Mouse (Mus musculus) skeletal muscle tissue, adult 2 months (tissue): Measurements from ENCODE around the gene Asah2.
A peak's percentile ranks its signal among the peaks of the same experiment; 100 is the strongest.
"Not testable (repeated sequence)": the region's sequence is repeated elsewhere in the genome, so short reads cannot be mapped to it uniquely, and the experiment has no call there.

Source experiments
- DNase-seq: peaks from one replicate; pipeline ENCODE4 v3.0.0-alpha.2; 2012; ENCODE audit warnings: low read depth, low spot score

Asah2 gene

GRCm38 (mm10) chr19:32102976-32103300 lies 5.1 kb downstream of the Asah2 start:
- no peak for DNase-seq

GRCm38 (mm10) chr19:32102294-32102975 lies 5.6 kb downstream of the Asah2 start:
- no peak for DNase-seq

GRCm38 (mm10) chr19:32098582-32098981 lies 9.4 kb downstream of the Asah2 start:
- no peak for DNase-seq

- DNase-seq, result no peak
Measured at GRCm38 (mm10) chr19:32092358-32092757, 15.7 kb downstream of the Asah2 start.

- no peak for DNase-seq
Measured at GRCm38 (mm10) chr19:32090804-32091203, 17.2 kb downstream of the Asah2 start.

- no peak for DNase-seq
Measured at GRCm38 (mm10) chr19:32088570-32088969, 19.4 kb downstream of the Asah2 start.

GRCm38 (mm10) chr19:32087736-32088470 lies 20.1 kb downstream of the Asah2 start:
- no peak for DNase-seq

DNA sequence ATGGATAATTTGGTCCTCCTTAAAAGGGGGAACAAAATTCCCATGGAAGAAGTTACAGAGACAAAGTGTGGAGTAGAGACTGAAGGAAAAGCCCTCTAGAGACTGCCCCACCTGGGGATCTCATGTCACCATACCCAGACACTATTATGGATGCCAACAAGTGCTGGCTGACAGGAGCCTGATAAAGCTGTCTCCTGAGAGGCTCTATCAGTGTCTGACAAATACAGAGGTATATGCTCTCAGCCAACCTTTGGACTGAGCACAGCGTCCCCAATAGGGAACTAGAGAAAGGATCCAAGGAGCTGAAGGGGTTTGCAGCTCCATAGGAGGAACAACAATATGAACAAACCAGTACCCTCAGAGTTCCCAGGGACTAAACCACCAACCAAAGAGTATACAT lies 23.2 kb downstream of the Asah2 start:
- not testable (repeated sequence) for DNase-seq

- DNase-seq, result no peak
Measured at GRCm38 (mm10) chr19:32070340-32070739, 37.7 kb downstream of the Asah2 start.

- no peak for DNase-seq
Measured at GRCm38 (mm10) chr19:32069598-32069997, 38.4 kb downstream of the Asah2 start.

DNA sequence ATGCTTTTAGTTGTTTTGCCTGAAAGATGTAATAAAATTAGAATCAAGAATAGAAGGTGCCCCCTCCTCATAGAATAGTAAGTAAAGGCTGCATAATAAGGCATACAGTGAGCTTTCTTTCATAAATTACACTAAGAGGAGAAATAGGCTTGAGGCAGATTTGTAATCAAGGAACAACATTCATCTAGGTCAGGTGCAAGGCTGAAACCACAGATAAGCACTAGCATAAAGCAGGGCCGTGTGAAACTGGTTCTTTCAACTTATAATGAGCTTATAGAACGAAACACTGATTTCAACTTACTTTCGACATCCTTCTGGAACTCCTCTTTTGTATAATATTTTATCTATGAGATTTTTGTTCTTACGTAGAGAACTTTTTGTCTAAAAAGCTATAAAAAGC lies 40.3 kb downstream of the Asah2 start:
- no peak for DNase-seq

GRCm38 (mm10) chr19:32061294-32061693 lies 46.7 kb downstream of the Asah2 start:
- no peak for DNase-seq

- DNase-seq, result no peak
Measured at GRCm38 (mm10) chr19:32056252-32056651, 51.8 kb downstream of the Asah2 start.

GRCm38 (mm10) chr19:32055725-32056124 lies 52.3 kb downstream of the Asah2 start:
- DNase-seq, result no peak

- DNase-seq, result no peak
Measured at GRCm38 (mm10) chr19:32051251-32051650, 56.8 kb downstream of the Asah2 start.

GRCm38 (mm10) chr19:32032881-32033280 lies 75.1 kb downstream of the Asah2 start:
- DNase-seq, result no peak

DNA sequence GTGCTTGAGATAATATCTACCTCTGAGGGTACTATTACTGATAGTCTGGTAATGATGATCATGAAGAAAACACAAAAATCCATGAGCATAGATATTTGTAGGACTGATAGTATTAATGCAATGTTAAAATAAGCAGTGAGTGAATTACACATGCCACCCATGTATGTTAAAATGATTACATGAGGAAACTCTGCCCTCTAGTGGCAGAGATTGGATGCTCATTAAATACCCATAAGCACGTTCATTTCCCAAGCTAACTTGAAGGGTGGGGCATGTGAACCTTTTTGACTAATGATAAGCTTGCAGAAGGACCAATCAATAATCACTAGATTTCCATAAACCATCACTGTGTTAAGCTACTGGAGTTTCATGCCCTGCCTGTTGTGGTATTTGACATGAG lies 77.6 kb downstream of the Asah2 start:
- DNase-seq, result peak; percentile 38

- no peak for DNase-seq
Measured at GRCm38 (mm10) chr19:32025443-32025842, 82.6 kb downstream of the Asah2 start.

- DNase-seq, result no peak
Measured at GRCm38 (mm10) chr19:32019722-32020121, 88.3 kb downstream of the Asah2 start.

- no peak for DNase-seq
Measured at GRCm38 (mm10) chr19:32018585-32018984, 89.4 kb downstream of the Asah2 start.

DNA sequence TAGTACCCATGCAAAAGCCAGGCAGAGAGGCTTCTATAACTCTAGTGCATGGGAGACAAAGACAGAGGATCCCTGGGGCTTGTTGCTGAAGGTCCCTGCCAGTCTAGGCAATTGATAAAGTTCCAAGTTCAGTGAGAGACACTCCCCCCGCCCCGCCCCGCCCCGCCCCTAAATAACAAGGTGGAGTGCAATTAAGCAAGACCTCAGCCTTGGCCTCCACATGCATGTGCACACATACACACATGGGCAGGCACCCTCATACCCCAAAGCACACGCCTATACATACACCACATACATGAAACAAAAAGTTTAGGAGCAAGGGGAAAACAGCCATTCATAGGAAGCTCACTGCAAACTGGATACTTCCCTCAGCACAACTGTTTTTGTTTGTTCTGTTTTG lies 90.0 kb downstream of the Asah2 start:
- no peak for DNase-seq

- DNase-seq, result no peak
Measured at GRCm38 (mm10) chr19:32002623-32003022, 105.4 kb downstream of the Asah2 start.

DNA sequence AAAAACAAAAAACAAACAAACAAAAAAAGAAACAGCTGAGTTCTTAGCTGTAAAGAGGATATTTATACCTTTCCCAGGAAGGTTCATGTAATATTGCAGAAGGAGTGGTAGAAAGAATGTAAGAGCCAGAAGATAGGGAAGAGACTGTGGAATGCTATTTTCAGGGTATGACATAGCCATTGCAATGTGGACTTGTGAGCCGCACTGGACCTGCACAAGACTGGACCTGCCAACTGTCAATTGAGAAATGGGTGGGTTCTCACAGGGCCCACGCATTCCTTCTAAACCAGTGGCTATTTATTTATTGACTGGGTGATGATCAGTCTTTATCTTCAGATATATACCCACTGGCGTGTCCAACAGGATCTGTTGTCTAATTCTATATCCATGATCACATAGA lies 111.1 kb downstream of the Asah2 start:
- DNase-seq, result no peak
